Mouse (Mus musculus) heart, embryonic 11.5 days (tissue): ENCODE data around the gene Pdgfc. TPM values are rescaled to one million over a fixed set of nuclear protein-coding genes. Genes with fewer than 3 reads are reported as not detected.

ENCODE experiments used
- ATAC-seq: fragments of 200-750 bp; cut with Nextera tagmentation; replicated peaks from 2 replicates; pipeline ENCODE4 v1.8.0; 2017; ENCODE audit warnings: moderate library complexity; ENCODE audit not compliant: insufficient number of reproducible peaks, low FRiP score, low TSS enrichment
- H3K27ac ChIP-seq: fragments of 300-500 bp; sonication (generic); 2 replicates; pipeline ENCODE4 v1.5.1; 2014; ENCODE audit warnings: mild to moderate bottlenecking, low read depth, low read length
- H3K27me3 ChIP-seq: fragments of 300-500 bp; sonication (generic); 2 replicates; pipeline ENCODE4 v1.6.1; 2014; ENCODE audit warnings: mild to moderate bottlenecking, low read length, mixed read lengths; ENCODE audit not compliant: control insufficient read depth, insufficient read depth
- H3K36me3 ChIP-seq: fragments of 300-500 bp; sonication (generic); 2 replicates; pipeline ENCODE4 v1.6.1; 2014; ENCODE audit warnings: mild to moderate bottlenecking, low read length, moderate library complexity, mixed read lengths; ENCODE audit not compliant: control insufficient read depth, insufficient read depth
- H3K4me1 ChIP-seq: fragments of 300-500 bp; sonication (generic); 2 replicates; pipeline ENCODE4 v1.6.1; 2014; ENCODE audit warnings: low read length; ENCODE audit not compliant: control insufficient read depth, insufficient read depth
- H3K4me2 ChIP-seq: fragments of 300-500 bp; sonication (generic); 2 replicates; pipeline ENCODE4 v1.6.1; 2014; ENCODE audit warnings: mild to moderate bottlenecking, moderate library complexity
- H3K4me3 ChIP-seq: fragments of 300-500 bp; sonication (generic); 2 replicates; pipeline ENCODE4 v1.5.1; 2014; ENCODE audit warnings: low read depth, low read length
- H3K9ac ChIP-seq: fragments of 300-500 bp; sonication (generic); 2 replicates; pipeline ENCODE4 v1.6.1; 2014; ENCODE audit warnings: mild to moderate bottlenecking, low read depth, low read length, moderate library complexity
- H3K9me3 ChIP-seq: fragments of 300-500 bp; sonication (generic); replicated peaks from 2 replicates; pipeline ENCODE4 v1.6.1; 2016; ENCODE audit warnings: low read length; ENCODE audit not compliant: control insufficient read depth
- WGBS: fragments of 180-500 bp; shearing (Covaris S2); extraction: QIAGEN DNeasy Blood & Tissue Kit; methylation state at CpG from one replicate; pipeline ENCODE4 v1.1.7; 2014; ENCODE audit not compliant: insufficient replicate concordance; 5-methylcytosine and 5-hydroxymethylcytosine counted together
- polyA plus RNA-seq: library from polyadenylated mRNA; unstranded; fragments of >200 nt; fragmentation: Nextera tagmentation; extraction: Ambion mirVana; gene quantifications from 2 replicates; pipeline ENCODE4 v1.2.1, GENCODE M21; 2014

Gene Pdgfc
- polyA plus RNA-seq, 1 experiment from 2014 or later = 12.0 TPM

DNA sequence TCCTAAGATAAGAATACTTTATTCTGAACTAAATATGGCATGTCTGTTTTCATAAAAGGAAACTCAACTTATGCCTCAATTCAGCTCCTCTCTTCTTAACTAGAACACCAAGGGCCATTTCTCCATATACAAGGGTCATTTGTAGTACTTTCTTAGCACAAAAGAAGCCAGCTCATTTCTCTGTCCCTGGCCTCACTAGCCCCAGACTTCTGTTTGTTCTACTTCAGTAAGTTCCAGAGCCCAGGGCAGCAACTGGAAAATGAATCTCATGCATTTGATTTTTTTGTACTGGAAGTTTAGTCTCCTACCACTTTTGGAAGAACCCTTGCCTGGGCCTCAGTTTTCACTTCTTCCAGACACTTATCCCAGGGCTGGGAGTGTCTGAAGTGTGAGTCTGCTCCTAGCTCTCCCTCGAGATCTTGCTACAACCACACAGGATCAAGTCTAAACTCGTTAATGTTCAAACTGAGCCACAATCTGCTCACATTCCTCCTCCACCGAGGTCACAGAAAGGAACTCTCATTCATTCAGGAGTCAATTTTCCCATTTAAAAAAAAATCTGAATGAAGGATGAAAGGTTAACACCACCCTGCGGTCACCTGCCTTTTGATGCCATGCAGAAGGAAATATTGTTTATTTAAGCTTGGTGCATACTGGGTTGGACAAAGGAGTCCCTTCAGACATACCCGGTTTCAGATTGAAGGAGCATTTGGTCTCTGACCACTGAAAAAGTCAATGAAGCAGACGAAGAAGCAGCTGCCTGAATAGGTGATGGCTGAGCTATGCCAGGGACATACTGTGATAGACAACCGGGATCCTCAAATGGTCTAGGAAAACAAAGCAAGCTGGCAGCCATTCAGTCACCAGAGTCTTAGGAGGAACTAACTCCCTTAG lies 206.7 kb downstream of the Pdgfc start:
- Histone ChIP-seq H3K36me3 (no peaks in the 10 kb centered on the region), H3K4me1 (no peaks in the 10 kb centered on the region), H3K27me3 (no peaks in the 10 kb centered on the region), H3K9me3 (no peaks in the 10 kb centered on the region), H3K27ac (no peak overlapping the region), H3K4me3 (no peak overlapping the region), H3K4me2 (no peak overlapping the region), H3K9ac (no peak overlapping the region)
- 38% methylated on average over 7 of the region's 7 CpGs for WGBS
- no peak for ATAC-seq

DNA sequence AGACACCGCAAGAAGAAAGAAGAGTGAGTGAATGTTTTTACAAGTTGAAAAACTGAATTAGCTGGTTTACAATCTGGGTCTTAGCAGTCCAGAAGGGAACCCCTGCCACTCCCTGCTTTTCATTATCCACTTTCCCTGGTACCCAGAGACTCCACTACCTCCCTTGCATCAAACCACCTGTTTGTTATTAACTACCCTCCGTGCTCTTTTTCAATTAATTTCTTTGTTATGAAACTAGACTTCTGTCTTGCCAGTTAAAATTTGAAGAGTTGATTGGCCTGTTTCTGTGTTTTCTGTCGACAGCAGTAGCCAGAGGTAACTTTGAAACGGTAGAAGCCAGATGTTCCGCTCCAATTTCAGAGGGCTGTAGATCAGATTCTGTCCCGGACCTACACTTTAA lies 207.4 kb downstream of the Pdgfc start:
- H3K9ac ChIP-seq = no peak overlapping the region
- no peak overlapping the region for H3K4me2 ChIP-seq
- H3K9me3 ChIP-seq = no peaks in the 10 kb centered on the region
- H3K27me3 ChIP-seq = no peaks in the 10 kb centered on the region
- no peaks in the 10 kb centered on the region for H3K4me1 ChIP-seq
- H3K4me3 ChIP-seq = no peak overlapping the region
- no peaks in the 10 kb centered on the region for H3K36me3 ChIP-seq
- no peak overlapping the region for H3K27ac ChIP-seq
- 72% methylated on average over 6 of the region's 6 CpGs for WGBS
- ATAC-seq = no peak

DNA sequence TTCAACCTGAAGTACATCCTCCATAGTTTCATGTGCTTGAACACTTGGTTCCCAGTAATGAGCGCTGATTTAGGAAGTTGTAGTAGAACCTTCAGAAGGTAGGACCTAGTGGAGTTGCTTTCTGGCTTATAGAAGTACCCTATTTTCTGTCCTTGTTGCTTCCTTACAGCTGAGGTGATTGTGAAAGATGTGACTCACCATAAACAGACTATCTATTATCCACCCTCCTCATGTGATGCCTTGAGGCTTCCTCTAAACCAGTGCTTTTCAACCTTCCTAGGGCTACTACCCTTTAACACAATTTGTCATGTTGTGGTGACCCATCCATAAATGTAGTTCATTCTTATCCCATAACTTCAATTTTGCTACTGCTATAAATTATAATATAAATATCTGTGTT lies 226.6 kb downstream of the Pdgfc start:
- H3K4me3 ChIP-seq = no peak overlapping the region
- H3K27me3 ChIP-seq = no peaks in the 10 kb centered on the region
- no peaks in the 10 kb centered on the region for H3K4me1 ChIP-seq
- ATAC-seq = no peak
- no peak overlapping the region for H3K4me2 ChIP-seq
- H3K9ac ChIP-seq = no peak overlapping the region
- 86% methylated on average over 1 of the region's 1 CpGs for WGBS
- no peaks in the 10 kb centered on the region for H3K36me3 ChIP-seq
- H3K9me3 ChIP-seq = no peaks in the 10 kb centered on the region
- H3K27ac ChIP-seq = no peak overlapping the region

Other genes with a start within 250 kb of the Pdgfc start
- 1.7 and 2.1 TPM in 2 replicates for gene Gria2, start 233.6 kb upstream of the Pdgfc start, polyA plus RNA-seq
- 6.0 and 6.4 TPM in 2 replicates for gene Glrb, start 122.8 kb upstream of the Pdgfc start, polyA plus RNA-seq